Mouse (Mus musculus): Measurements from ENCODE around the gene Dalrd3. TPM values are rescaled to one million over a fixed set of nuclear protein-coding genes. Genes with fewer than 3 reads are reported as not detected.

Gene Dalrd3
- 71.8 and 71.9 TPM in 2 replicates for polyA plus RNA-seq (2014; fragmentation: Nextera tagmentation; extraction: Ambion mirVana)

GRCm38 (mm10) chr9:108569381-108570206 is at the start of gene Dalrd3:
Dalrd3 (plus strand) TSS chr9:108569886.
- H3K27ac ChIP-seq (replicated peaks in 1 of 2; ENCODE audit: control insufficient read depth in 1 of 2, insufficient read depth in 1 of 2, low read depth in 2 of 2, low read length in 2 of 2): peak within 1 kb of the TSS in 1 of 2 experiments; percentile 39; a peak in 2 of 4 replicates
- peak within 1 kb of the TSS; percentile 80 for H3K9ac ChIP-seq (ENCODE audit: low read length)
- H3K4me1 ChIP-seq (ENCODE audit: control insufficient read depth in 2 of 2, insufficient read depth in 2 of 2, low read length in 2 of 2): peaks cover 14 to 31% of the 10 kb centered on the region in 2 experiments
- H3K27me3 ChIP-seq (ENCODE audit: control insufficient read depth, insufficient read depth, low read length): no peaks in the 10 kb centered on the region
- H3K36me3 ChIP-seq (ENCODE audit: control insufficient read depth, insufficient read depth, low read length): peaks cover 52% of the 10 kb centered on the region
- peak within 1 kb of the TSS; percentile 66 to 81 for H3K4me3 ChIP-seq (ENCODE audit: control insufficient read depth in 1 of 2, insufficient read depth in 1 of 2, low read depth in 1 of 2, low read length in 2 of 2)
- peak within 1 kb of the TSS; percentile 96 for H3K4me2 ChIP-seq (ENCODE audit: low read length)
- H3K9me3 ChIP-seq (ENCODE audit: control insufficient read depth, low read length): no peaks in the 10 kb centered on the region
- 0 out of 2 replicates have a peak, but pooled peaks have one; percentile 19 for ATAC-seq (ENCODE audit: insufficient number of reproducible peaks, insufficient read depth, low FRiP score, low read depth)
- 7% methylated on average over 42 of the region's 42 CpGs for WGBS

- H3K9ac ChIP-seq (ENCODE audit: low read length): no peak overlapping the region
- peaks cover 0 to 18% of the 10 kb centered on the region in 2 experiments; a peak in 2 of 4 replicates for H3K4me1 ChIP-seq (ENCODE audit: control insufficient read depth in 2 of 2, insufficient read depth in 2 of 2, low read length in 2 of 2)
- no peak for ATAC-seq (ENCODE audit: insufficient number of reproducible peaks, insufficient read depth, low FRiP score, low read depth)
- 75% methylated on average over 2 of the region's 2 CpGs for WGBS
- H3K27me3 ChIP-seq (ENCODE audit: control insufficient read depth, insufficient read depth, low read length): no peaks in the 10 kb centered on the region
- H3K27ac ChIP-seq (replicated peaks in 1 of 2; ENCODE audit: control insufficient read depth in 1 of 2, insufficient read depth in 1 of 2, low read depth in 2 of 2, low read length in 2 of 2): no peak overlapping the region
- no peak overlapping the region for H3K4me2 ChIP-seq (ENCODE audit: low read length)
- peaks cover 7% of the 10 kb centered on the region for H3K36me3 ChIP-seq (ENCODE audit: control insufficient read depth, insufficient read depth, low read length)
- no peaks in the 10 kb centered on the region for H3K9me3 ChIP-seq (ENCODE audit: control insufficient read depth, low read length)
- no peak overlapping the region for H3K4me3 ChIP-seq (ENCODE audit: control insufficient read depth in 1 of 2, insufficient read depth in 1 of 2, low read depth in 1 of 2, low read length in 2 of 2)
Observed at GRCm38 (mm10) chr9:108521604-108522003, 48.1 kb upstream of the Dalrd3 start.

- H3K27me3 ChIP-seq (ENCODE audit: control insufficient read depth, insufficient read depth, low read length): no peaks in the 10 kb centered on the region
- H3K4me1 ChIP-seq (ENCODE audit: control insufficient read depth in 2 of 2, insufficient read depth in 2 of 2, low read length in 2 of 2): peaks cover 0 to 18% of the 10 kb centered on the region in 2 experiments; a peak in 2 of 4 replicates
- no peaks in the 10 kb centered on the region for H3K9me3 ChIP-seq (ENCODE audit: control insufficient read depth, low read length)
- no peak overlapping the region for H3K4me2 ChIP-seq (ENCODE audit: low read length)
- no peak for ATAC-seq (ENCODE audit: insufficient number of reproducible peaks, insufficient read depth, low FRiP score, low read depth)
- peaks cover 13% of the 10 kb centered on the region for H3K36me3 ChIP-seq (ENCODE audit: control insufficient read depth, insufficient read depth, low read length)
- H3K4me3 ChIP-seq (ENCODE audit: control insufficient read depth in 1 of 2, insufficient read depth in 1 of 2, low read depth in 1 of 2, low read length in 2 of 2): no peak overlapping the region
- WGBS: 93% methylated on average over 4 of the region's 4 CpGs
- no peak overlapping the region for H3K27ac ChIP-seq (replicated peaks in 1 of 2; ENCODE audit: control insufficient read depth in 1 of 2, insufficient read depth in 1 of 2, low read depth in 2 of 2, low read length in 2 of 2)
- no peak overlapping the region for H3K9ac ChIP-seq (ENCODE audit: low read length)
Observed at GRCm38 (mm10) chr9:108523341-108523740, 46.3 kb upstream of the Dalrd3 start.

GRCm38 (mm10) chr9:108525400-108525799 is 44.3 kb upstream of the Dalrd3 start:
- Histone ChIP-seq H3K36me3 (ENCODE audit: control insufficient read depth, insufficient read depth, low read length) (peaks cover 28% of the 10 kb centered on the region), H3K9ac (ENCODE audit: low read length) (no peak overlapping the region), H3K27me3 (ENCODE audit: control insufficient read depth, insufficient read depth, low read length) (no peaks in the 10 kb centered on the region), H3K4me1 (ENCODE audit: control insufficient read depth in 2 of 2, insufficient read depth in 2 of 2, low read length in 2 of 2) (peaks cover 0 to 8% of the 10 kb centered on the region in 2 experiments; a peak in 2 of 4 replicates), H3K9me3 (ENCODE audit: control insufficient read depth, low read length) (no peaks in the 10 kb centered on the region), H3K4me3 (ENCODE audit: control insufficient read depth in 1 of 2, insufficient read depth in 1 of 2, low read depth in 1 of 2, low read length in 2 of 2) (no peak overlapping the region), H3K27ac (replicated peaks in 1 of 2; ENCODE audit: control insufficient read depth in 1 of 2, insufficient read depth in 1 of 2, low read depth in 2 of 2, low read length in 2 of 2) (no peak overlapping the region), H3K4me2 (ENCODE audit: low read length) (no peak overlapping the region)
- 81% methylated on average over 3 of the region's 3 CpGs for WGBS
- ATAC-seq (ENCODE audit: insufficient number of reproducible peaks, insufficient read depth, low FRiP score, low read depth): no peak

GRCm38 (mm10) chr9:108530954-108531353 is 38.7 kb upstream of the Dalrd3 start:
- Histone ChIP-seq H3K9me3 (ENCODE audit: control insufficient read depth, low read length) (no peaks in the 10 kb centered on the region), H3K4me2 (ENCODE audit: low read length) (no peak overlapping the region), H3K27ac (replicated peaks in 1 of 2; ENCODE audit: control insufficient read depth in 1 of 2, insufficient read depth in 1 of 2, low read depth in 2 of 2, low read length in 2 of 2) (no peak overlapping the region), H3K9ac (ENCODE audit: low read length) (no peak overlapping the region), H3K27me3 (ENCODE audit: control insufficient read depth, insufficient read depth, low read length) (no peaks in the 10 kb centered on the region), H3K4me3 (ENCODE audit: control insufficient read depth in 1 of 2, insufficient read depth in 1 of 2, low read depth in 1 of 2, low read length in 2 of 2) (no peak overlapping the region), H3K4me1 (ENCODE audit: control insufficient read depth in 2 of 2, insufficient read depth in 2 of 2, low read length in 2 of 2) (no peaks in the 10 kb centered on the region), H3K36me3 (ENCODE audit: control insufficient read depth, insufficient read depth, low read length) (peaks cover 84% of the 10 kb centered on the region)
- no peak for ATAC-seq (ENCODE audit: insufficient number of reproducible peaks, insufficient read depth, low FRiP score, low read depth)
- 76% methylated on average over 1 of the region's 1 CpGs for WGBS

GRCm38 (mm10) chr9:108531496-108531895 is 38.2 kb upstream of the Dalrd3 start:
- Histone ChIP-seq H3K9ac (ENCODE audit: low read length) (no peak overlapping the region), H3K4me2 (ENCODE audit: low read length) (no peak overlapping the region), H3K27me3 (ENCODE audit: control insufficient read depth, insufficient read depth, low read length) (no peaks in the 10 kb centered on the region), H3K4me3 (ENCODE audit: control insufficient read depth in 1 of 2, insufficient read depth in 1 of 2, low read depth in 1 of 2, low read length in 2 of 2) (no peak overlapping the region), H3K4me1 (ENCODE audit: control insufficient read depth in 2 of 2, insufficient read depth in 2 of 2, low read length in 2 of 2) (no peaks in the 10 kb centered on the region), H3K27ac (replicated peaks in 1 of 2; ENCODE audit: control insufficient read depth in 1 of 2, insufficient read depth in 1 of 2, low read depth in 2 of 2, low read length in 2 of 2) (no peak overlapping the region), H3K36me3 (ENCODE audit: control insufficient read depth, insufficient read depth, low read length) (peaks cover 89% of the 10 kb centered on the region), H3K9me3 (ENCODE audit: control insufficient read depth, low read length) (no peaks in the 10 kb centered on the region)
- 92% methylated on average over 1 of the region's 1 CpGs for WGBS
- no peak for ATAC-seq (ENCODE audit: insufficient number of reproducible peaks, insufficient read depth, low FRiP score, low read depth)

GRCm38 (mm10) chr9:108540846-108541245 is 28.8 kb upstream of the Dalrd3 start:
- no peak for ATAC-seq (ENCODE audit: insufficient number of reproducible peaks, insufficient read depth, low FRiP score, low read depth)

More at GRCm38 (mm10) chr9:108540846-108541245, 28.8 kb upstream of the Dalrd3 start:
- Histone ChIP-seq H3K4me1 (ENCODE audit: control insufficient read depth in 2 of 2, insufficient read depth in 2 of 2, low read length in 2 of 2) (no peaks in the 10 kb centered on the region), H3K4me2 (ENCODE audit: low read length) (no peak overlapping the region), H3K27me3 (ENCODE audit: control insufficient read depth, insufficient read depth, low read length) (no peaks in the 10 kb centered on the region), H3K9ac (ENCODE audit: low read length) (no peak overlapping the region), H3K27ac (replicated peaks in 1 of 2; ENCODE audit: control insufficient read depth in 1 of 2, insufficient read depth in 1 of 2, low read depth in 2 of 2, low read length in 2 of 2) (no peak overlapping the region), H3K36me3 (ENCODE audit: control insufficient read depth, insufficient read depth, low read length) (peaks cover 95% of the 10 kb centered on the region), H3K9me3 (ENCODE audit: control insufficient read depth, low read length) (no peaks in the 10 kb centered on the region), H3K4me3 (ENCODE audit: control insufficient read depth in 1 of 2, insufficient read depth in 1 of 2, low read depth in 1 of 2, low read length in 2 of 2) (no peak overlapping the region)

Data from heart, embryonic 14.5 days (tissue).